Mouse (Mus musculus) kidney, postnatal 0 days (tissue): Measurements from ENCODE around the gene Myl6b. TPM values are rescaled to one million over a fixed set of nuclear protein-coding genes. Genes with fewer than 3 reads are reported as not detected.
A peak's percentile ranks its signal among the peaks of the same experiment; 100 is the strongest.

ENCODE experiments used
- ATAC-seq: fragments of 200-750 bp; cut with Nextera tagmentation; replicated peaks from 2 replicates; pipeline ENCODE4 v1.8.0; 2017; ENCODE audit warnings: low read depth, moderate number of reproducible peaks, moderate TSS enrichment, moderate library complexity; ENCODE audit not compliant: low FRiP score
- DNase-seq: peaks from one replicate; pipeline ENCODE4 v3.0.0-alpha.2; 2016; ENCODE audit warnings: low spot score
- H3K27ac ChIP-seq: fragments of 300-500 bp; sonication (generic); 2 replicates; pipeline ENCODE4 v1.5.1; 2014; ENCODE audit warnings: mild to moderate bottlenecking
- H3K27me3 ChIP-seq: fragments of 300-500 bp; sonication (generic); 2 replicates; pipeline ENCODE4 v1.6.1; 2014; ENCODE audit warnings: low read length, mixed read lengths; ENCODE audit not compliant: insufficient read depth
- H3K36me3 ChIP-seq: fragments of 300-500 bp; sonication (generic); 2 replicates; pipeline ENCODE4 v1.6.1; 2014; ENCODE audit warnings: low read length, mixed read lengths; ENCODE audit not compliant: insufficient read depth
- H3K4me1 ChIP-seq: fragments of 300-500 bp; sonication (generic); replicated peaks from 2 replicates; pipeline ENCODE4 v1.6.1; 2014; ENCODE audit warnings: antibody characterized with exemption, low read length, mixed read lengths; ENCODE audit not compliant: insufficient read depth
- H3K4me2 ChIP-seq: fragments of 300-500 bp; sonication (generic); 2 replicates; pipeline ENCODE4 v1.6.1; 2014; ENCODE audit warnings: mild to moderate bottlenecking, low read length, moderate library complexity, mixed read lengths
- H3K4me3 ChIP-seq: fragments of 300-500 bp; sonication (generic); replicated peaks from 2 replicates; pipeline ENCODE4 v1.5.1; 2014; ENCODE audit warnings: low read depth, low read length
- H3K9ac ChIP-seq: fragments of 300-500 bp; sonication (generic); 2 replicates; pipeline ENCODE4 v1.6.1; 2014; ENCODE audit warnings: low read depth, low read length
- H3K9me3 ChIP-seq: fragments of 300-500 bp; sonication (generic); replicated peaks from 2 replicates; pipeline ENCODE4 v1.6.1; 2016; ENCODE audit warnings: low read length, inconsistent platforms, mixed read lengths
- CTCF ChIP-seq: IDR thresholded peaks from 2 replicates; pipeline ENCODE4 v1.5.1; 2016; ENCODE audit warnings: antibody characterized with exemption, low read depth, mild to moderate bottlenecking, moderate library complexity
- WGBS: fragments of 180-500 bp; shearing (Covaris S2); extraction: QIAGEN DNeasy Blood & Tissue Kit; methylation state at CpG from one replicate; pipeline ENCODE4 v1.1.7; 2014; 5-methylcytosine and 5-hydroxymethylcytosine counted together
- polyA plus RNA-seq: library from polyadenylated mRNA; unstranded; fragments of >200 nt; fragmentation: Nextera tagmentation; extraction: Ambion mirVana; gene quantifications from 2 replicates; pipeline ENCODE4 v1.2.1, GENCODE M21; 2015

Gene Myl6b
- polyA plus RNA-seq, 1 experiment from 2014 or later: 3.2 TPM

DNA sequence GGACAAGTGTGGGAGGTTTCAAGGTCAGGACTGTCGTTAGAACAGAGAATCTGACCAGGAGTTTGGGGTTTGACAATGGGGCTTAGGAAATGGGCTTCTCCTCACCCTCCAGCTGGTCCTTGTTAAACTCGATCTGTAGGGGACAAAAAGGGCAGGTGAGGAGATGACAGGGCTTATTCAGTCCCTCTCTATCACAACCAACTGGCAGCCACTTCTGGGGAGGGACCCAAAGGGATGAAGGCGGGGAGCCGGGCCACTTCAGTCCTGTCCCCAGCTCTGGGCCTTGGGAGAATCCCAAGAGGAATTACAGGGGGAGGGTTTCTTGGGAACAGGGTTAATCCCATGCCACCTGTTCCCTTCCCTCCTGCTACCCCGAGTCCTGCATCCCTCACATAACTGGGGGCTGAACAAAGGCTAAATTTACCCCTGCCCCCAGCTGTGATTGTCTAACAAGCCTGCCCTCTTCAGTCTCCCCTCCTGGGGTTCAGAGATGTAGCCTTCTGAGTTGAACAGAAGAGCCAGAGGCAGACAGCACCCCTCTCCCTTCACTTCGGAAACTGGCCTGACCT, 1.9 kb downstream of the Myl6b start:
- H3K4me2 ChIP-seq: no peak overlapping the region
- H3K9me3 ChIP-seq: no peaks in the 10 kb centered on the region
- H3K36me3 ChIP-seq: no peaks in the 10 kb centered on the region
- DNase-seq (no peak), ATAC-seq (no peak)
- H3K27me3 ChIP-seq: no peaks in the 10 kb centered on the region
- TF ChIP-seq CTCF: no peak
- 40% methylated on average over 6 of the region's 6 CpGs for WGBS
- peaks cover 19% of the 10 kb centered on the region; the same call in 1 of the 2 replicates for H3K4me1 ChIP-seq
- no peak overlapping the region for H3K27ac ChIP-seq
- 0 out of 2 replicates have a peak overlapping the region, but pooled peaks have one; percentile 24 for H3K9ac ChIP-seq
- no peak overlapping the region for H3K4me3 ChIP-seq

DNA sequence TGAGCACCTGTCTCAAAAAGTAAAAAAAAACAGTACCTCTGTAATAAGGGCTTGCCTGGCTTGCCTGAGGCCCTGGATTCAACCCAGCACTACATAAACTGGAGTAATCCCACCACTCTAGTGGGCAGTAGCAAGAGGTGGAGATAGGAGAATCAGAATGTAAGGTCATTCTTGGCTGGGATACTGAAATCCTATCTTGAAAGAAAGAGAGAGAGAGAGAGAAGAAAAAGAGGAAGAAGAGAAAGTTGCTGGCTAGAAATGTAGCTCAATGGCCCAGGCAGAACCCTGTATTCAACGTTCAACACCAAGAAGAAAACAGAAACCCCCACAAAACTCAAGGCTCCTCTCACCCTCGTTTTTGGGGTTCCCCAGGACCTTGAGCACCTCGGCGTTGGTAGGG, 2.6 kb downstream of the Myl6b start:
- ATAC-seq (no peak), DNase-seq (no peak)
- WGBS: 72% methylated on average over 4 of the region's 4 CpGs
- no peak for TF ChIP-seq CTCF
- Histone ChIP-seq H3K36me3 (peaks cover 5% of the 10 kb centered on the region; the same call in 1 of the 2 replicates), H3K4me1 (peaks cover 26% of the 10 kb centered on the region), H3K4me3 (no peak overlapping the region), H3K4me2 (no peak overlapping the region), H3K27me3 (no peaks in the 10 kb centered on the region), H3K9me3 (no peaks in the 10 kb centered on the region), H3K9ac (0 out of 2 replicates have a peak overlapping the region, but pooled peaks have one; percentile 24), H3K27ac (no peak overlapping the region)

DNA sequence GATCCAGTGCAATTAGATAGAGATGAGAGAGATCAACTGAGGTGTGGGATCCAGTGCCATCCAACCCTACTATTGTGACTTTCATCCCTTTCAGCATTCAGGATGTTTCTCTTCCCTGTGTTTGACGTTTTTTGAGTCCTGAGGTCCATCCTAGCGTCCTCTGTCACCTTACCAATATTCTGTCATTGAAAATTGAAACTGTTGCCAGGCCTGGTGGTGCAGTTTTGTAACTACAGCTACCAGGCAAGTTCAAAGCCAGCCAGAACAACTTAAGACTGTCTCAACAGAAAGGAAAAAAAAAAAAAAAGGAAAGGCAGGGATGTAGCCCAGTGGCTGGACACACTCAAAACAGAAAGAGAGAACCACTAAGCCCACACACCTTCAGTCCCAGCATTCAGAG, 3.2 kb downstream of the Myl6b start:
- no peak for ATAC-seq
- H3K36me3 ChIP-seq: peaks cover 10% of the 10 kb centered on the region; the same call in 1 of the 2 replicates
- TF ChIP-seq CTCF: peak; percentile 16; the same call in 1 of the 2 replicates
- H3K4me2 ChIP-seq: peak overlapping the region; percentile 62
- 82% methylated on average over 2 of the region's 2 CpGs for WGBS
- peaks cover 26% of the 10 kb centered on the region for H3K4me1 ChIP-seq
- H3K4me3 ChIP-seq: no peak overlapping the region
- H3K9me3 ChIP-seq: no peaks in the 10 kb centered on the region
- no peaks in the 10 kb centered on the region for H3K27me3 ChIP-seq
- peak overlapping the region; percentile 67; the same call in 1 of the 2 replicates for H3K9ac ChIP-seq
- H3K27ac ChIP-seq: 0 out of 2 replicates have a peak overlapping the region, but pooled peaks have one; percentile 97
- DNase-seq: no peak

DNA sequence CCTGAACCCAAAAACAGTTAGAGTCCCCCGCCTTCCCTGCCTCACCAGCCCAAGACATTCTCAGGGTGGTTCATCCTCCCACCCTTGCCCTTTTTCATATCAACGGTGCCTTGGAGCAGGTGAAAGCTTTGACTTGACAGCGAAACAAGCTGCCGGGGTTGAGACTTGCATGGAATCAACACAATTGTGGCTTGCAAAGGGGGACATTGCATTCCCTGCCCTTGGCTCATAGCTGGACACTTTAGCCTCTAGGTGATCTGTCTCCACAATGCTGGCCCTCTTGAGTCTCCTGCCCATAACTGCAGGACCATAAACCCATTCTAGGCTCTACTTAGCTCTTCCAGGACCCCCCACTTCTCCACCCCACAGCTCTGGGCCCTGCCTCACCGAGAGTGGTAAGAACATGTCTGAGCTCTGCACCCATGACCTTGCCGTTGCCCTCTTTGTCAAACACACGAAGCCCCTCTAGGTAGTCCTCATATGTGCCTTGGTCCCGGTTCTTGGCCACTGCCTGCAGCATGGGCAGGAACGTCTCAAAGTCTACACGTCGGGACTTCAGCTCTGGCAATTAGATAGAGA, 3.7 kb downstream of the Myl6b start:
- DNase-seq: no peak
- ATAC-seq: no peak
- Histone ChIP-seq H3K9ac (peak overlapping the region; percentile 67), H3K27ac (peak overlapping the region; percentile 97), H3K36me3 (peaks cover 14% of the 10 kb centered on the region; the same call in 1 of the 2 replicates), H3K4me1 (peaks cover 26% of the 10 kb centered on the region), H3K9me3 (no peaks in the 10 kb centered on the region), H3K4me2 (peak overlapping the region; percentile 62), H3K27me3 (no peaks in the 10 kb centered on the region), H3K4me3 (peak overlapping the region; percentile 71)
- no peak for TF ChIP-seq CTCF
- 49% methylated on average over 11 of the region's 11 CpGs for WGBS

GRCm38 (mm10) chr10:128493695-128494666, 4.5 kb downstream of the Myl6b start, which contains the start of gene Myl6:
Gene Myl6 (minus strand): TSS chr10:128494145.
- Histone ChIP-seq H3K4me2 (peak within 1 kb of the TSS; percentile 62), H3K9ac (peak within 1 kb of the TSS; percentile 67), H3K4me1 (peaks cover 26% of the 10 kb centered on the region), H3K27ac (peak within 1 kb of the TSS; percentile 97), H3K4me3 (peak within 1 kb of the TSS; percentile 71), H3K9me3 (no peaks in the 10 kb centered on the region), H3K27me3 (no peaks in the 10 kb centered on the region), H3K36me3 (peaks cover 21% of the 10 kb centered on the region)
- peak; percentile 90 for ATAC-seq
- 0% methylated on average over 45 of the region's 45 CpGs for WGBS
- peak; percentile 74 for TF ChIP-seq CTCF
- DNase-seq: peak; percentile 99

GRCm38 (mm10) chr10:128493319-128493694, 5.2 kb downstream of the Myl6b start:
- Histone ChIP-seq H3K9me3 (no peaks in the 10 kb centered on the region), H3K36me3 (peaks cover 28% of the 10 kb centered on the region), H3K4me3 (peak overlapping the region; percentile 71), H3K9ac (peak overlapping the region; percentile 67), H3K4me2 (peak overlapping the region; percentile 62), H3K27ac (peak overlapping the region; percentile 97), H3K4me1 (peaks cover 26% of the 10 kb centered on the region), H3K27me3 (no peaks in the 10 kb centered on the region)
- under 1% methylated on average over 12 of the region's 12 CpGs for WGBS
- TF ChIP-seq CTCF: no peak
- ATAC-seq: peak; percentile 26
- no peak for DNase-seq
